ENCODE assay signal across 8 mouse cellular contexts in genomic region chr8:70131166-70131883, GRCm38 (mm10). TPM values are rescaled to one million over a fixed set of nuclear protein-coding genes. Genes with fewer than 3 reads are reported as not detected.
DNase-seq lines count a peak whose midpoint lies in the region; ATAC-seq and TF ChIP-seq lines count a peak whose summit lies in the region.

Gene Nr2c2ap (plus strand): TSS chr8:70131333.

- peak within 1 kb of the TSS; percentile 95 for H3K4me3 ChIP-seq in C2C12 (ENCODE audit: insufficient read depth, poor library complexity, severe bottlenecking)
- H3K4me3 ChIP-seq in bone marrow macrophage, adult 2 months (ENCODE audit: insufficient read depth, low read length) = peak within 1 kb of the TSS; percentile 91
- H3K4me3 ChIP-seq in heart, embryonic 11.5 days (ENCODE audit: low read depth, low read length) = peak within 1 kb of the TSS; percentile 85
- peak within 1 kb of the TSS; percentile 66 for H3K4me3 ChIP-seq in kidney, embryonic 16.5 days (ENCODE audit: low read length)
- peak within 1 kb of the TSS; percentile 77 for H3K4me3 ChIP-seq in liver, embryonic 12.5 days
- H3K4me3 ChIP-seq in stomach, embryonic 15.5 days (replicated peaks) = peak within 1 kb of the TSS; percentile 74

- TF ChIP-seq POLR2A in bone marrow macrophage, adult 2 months (IDR thresholded peaks at IDR 0.05; ENCODE audit: borderline replicate concordance, low read depth, low read length) = peak; percentile 80; the same call in 1 of the 2 replicates

- H3ac ChIP-seq in C2C12 (ENCODE audit: control insufficient read depth, insufficient read length, low read depth) = peak within 1 kb of the TSS; percentile 68

- peaks cover 9% of the 10 kb centered on the region for H3K36me3 ChIP-seq in C2C12 (ENCODE audit: control insufficient read depth, insufficient read depth)
- H3K36me3 ChIP-seq in heart, embryonic 11.5 days (ENCODE audit: control insufficient read depth, insufficient read depth, low read length) = peaks cover 18% of the 10 kb centered on the region
- peaks cover 33% of the 10 kb centered on the region for H3K36me3 ChIP-seq in kidney, embryonic 16.5 days (ENCODE audit: insufficient read depth, low read length)
- peaks cover 42% of the 10 kb centered on the region for H3K36me3 ChIP-seq in liver, embryonic 12.5 days
- peaks cover 24% of the 10 kb centered on the region for H3K36me3 ChIP-seq in stomach, embryonic 15.5 days

- H3K4me1 ChIP-seq in bone marrow macrophage, adult 2 months (ENCODE audit: control insufficient read depth, insufficient read depth, low read length) = peaks cover 19% of the 10 kb centered on the region
- peaks cover 5% of the 10 kb centered on the region; the same call in 1 of the 2 replicates for H3K4me1 ChIP-seq in heart, embryonic 11.5 days (ENCODE audit: control insufficient read depth, insufficient read depth, low read length)
- peaks cover 11% of the 10 kb centered on the region for H3K4me1 ChIP-seq in kidney, embryonic 16.5 days (ENCODE audit: insufficient read depth, low read length)
- H3K4me1 ChIP-seq in liver, embryonic 12.5 days = peaks cover 48% of the 10 kb centered on the region
- H3K4me1 ChIP-seq in stomach, embryonic 15.5 days = peaks cover 13% of the 10 kb centered on the region

- H3K27me3 ChIP-seq in C2C12 (ENCODE audit: control insufficient read depth, insufficient read depth, insufficient read length) = peaks cover under 1% of the 10 kb centered on the region
- H3K27me3 ChIP-seq in heart, embryonic 11.5 days (ENCODE audit: control insufficient read depth, insufficient read depth, low read length) = no peaks in the 10 kb centered on the region
- H3K27me3 ChIP-seq in kidney, embryonic 16.5 days (ENCODE audit: insufficient read depth, low read length) = no peaks in the 10 kb centered on the region
- H3K27me3 ChIP-seq in liver, embryonic 12.5 days (replicated peaks) = no peaks in the 10 kb centered on the region
- no peaks in the 10 kb centered on the region for H3K27me3 ChIP-seq in stomach, embryonic 15.5 days (replicated peaks)

- H3K4me2 ChIP-seq in heart, embryonic 11.5 days = peak within 1 kb of the TSS; percentile 88
- H3K4me2 ChIP-seq in kidney, embryonic 16.5 days (replicated peaks; ENCODE audit: low read depth, low read length) = peak within 1 kb of the TSS; percentile 70
- H3K4me2 ChIP-seq in liver, embryonic 12.5 days = peak within 1 kb of the TSS; percentile 79
- peak within 1 kb of the TSS; percentile 84 for H3K4me2 ChIP-seq in stomach, embryonic 15.5 days

- 1% methylated on average over 37 of the region's 37 CpGs for WGBS in heart, embryonic 11.5 days (ENCODE audit: insufficient replicate concordance)
- WGBS in kidney, embryonic 16.5 days = 3% methylated on average over 37 of the region's 37 CpGs
- under 1% methylated on average over 37 of the region's 37 CpGs for WGBS in liver, embryonic 12.5 days (ENCODE audit: insufficient replicate concordance)
- WGBS in stomach, embryonic 15.5 days = under 1% methylated on average over 37 of the region's 37 CpGs

- TF ChIP-seq CTCF in C2C12 (IDR thresholded peaks at IDR 0.05; ENCODE audit: control insufficient read depth, insufficient read depth, insufficient read length) = no peak
- no peak for TF ChIP-seq CTCF in bone marrow macrophage, adult 2 months (IDR thresholded peaks at IDR 0.05; ENCODE audit: low read depth, low read length)

- peaks cover 5% of the 10 kb centered on the region for H3K79me3 ChIP-seq in C2C12 (ENCODE audit: low read depth)

- peak within 1 kb of the TSS; percentile 66 for H3K27ac ChIP-seq in bone marrow macrophage, adult 2 months (ENCODE audit: insufficient read depth, low read depth, low read length)
- no peak within 1 kb of the TSS; the same call in 1 of the 2 replicates for H3K27ac ChIP-seq in heart, embryonic 11.5 days (ENCODE audit: low read depth, low read length)
- H3K27ac ChIP-seq in kidney, embryonic 16.5 days (ENCODE audit: low read length) = no peak within 1 kb of the TSS
- peak within 1 kb of the TSS; percentile 65 for H3K27ac ChIP-seq in liver, embryonic 12.5 days
- peak within 1 kb of the TSS; percentile 17; the same call in 1 of the 2 replicates for H3K27ac ChIP-seq in stomach, embryonic 15.5 days

- DNase-seq in natural killer cell, adult 2 months (ENCODE audit: low spot score in 2 of 2) = peak; percentile 71 to 84

- peak within 1 kb of the TSS; percentile 85 for H3K9ac ChIP-seq in heart, embryonic 11.5 days (ENCODE audit: low read depth, low read length)
- peak within 1 kb of the TSS; percentile 64 for H3K9ac ChIP-seq in kidney, embryonic 16.5 days (replicated peaks; ENCODE audit: low read length)
- peak within 1 kb of the TSS; percentile 77 for H3K9ac ChIP-seq in liver, embryonic 12.5 days
- H3K9ac ChIP-seq in stomach, embryonic 15.5 days = peak within 1 kb of the TSS; percentile 65

- H3K79me2 ChIP-seq in C2C12 (ENCODE audit: control insufficient read depth, insufficient read depth) = peaks cover 24% of the 10 kb centered on the region

- no peaks in the 10 kb centered on the region for H3K9me3 ChIP-seq in heart, embryonic 11.5 days (replicated peaks; ENCODE audit: control insufficient read depth, low read length)
- H3K9me3 ChIP-seq in kidney, embryonic 16.5 days (ENCODE audit: low read length) = no peaks in the 10 kb centered on the region
- no peaks in the 10 kb centered on the region for H3K9me3 ChIP-seq in liver, embryonic 12.5 days (replicated peaks)
- H3K9me3 ChIP-seq in stomach, embryonic 15.5 days = no peaks in the 10 kb centered on the region

- peak; percentile 85 for ATAC-seq in erythroblast, adult 5-6 weeks (replicated peaks; ENCODE audit: low FRiP score, poor library complexity, severe bottlenecking)
- peak; percentile 78 for ATAC-seq in heart, embryonic 11.5 days (replicated peaks; ENCODE audit: insufficient number of reproducible peaks, low FRiP score, low TSS enrichment)
- ATAC-seq in kidney, embryonic 16.5 days (ENCODE audit: low FRiP score, low TSS enrichment) = peak; percentile 90
- peak; percentile 85 for ATAC-seq in liver, embryonic 12.5 days
- ATAC-seq in stomach, embryonic 15.5 days (ENCODE audit: insufficient read depth, low FRiP score, low read depth) = peak; percentile 83

TF ChIP-seq in C2C12, 6 proteins besides CTCF, POLR2A, EP300 and RAD21:
- no peak for TF ChIP-seq MYOG (IDR thresholded peaks at IDR 0.05; ENCODE audit: control insufficient read depth, extremely low read depth, insufficient read length)
- no peak for TF ChIP-seq MYOD1 (IDR thresholded peaks at IDR 0.05; ENCODE audit: control insufficient read depth, insufficient read length, low read depth)
- no peak for TF ChIP-seq CEBPB (IDR thresholded peaks at IDR 0.05; ENCODE audit: low read depth)
- no peak for TF ChIP-seq MAX (IDR thresholded peaks at IDR 0.05)
- TF ChIP-seq FOSL1 (IDR thresholded peaks at IDR 0.05; ENCODE audit: insufficient read depth, low read length, poor library complexity, severe bottlenecking) = no peak
- TF ChIP-seq USF1 (IDR thresholded peaks at IDR 0.05; ENCODE audit: low read depth) = no peak
TF ChIP-seq in C2C12: peak in this region for 0.

RNA-seq across cellular contexts. Expression of gene Nr2c2ap, which starts in this region (rescaled TPM):
- polyA plus RNA-seq in C2C12 (2012; fragmentation: generic; extraction: Trizol) = 37.3 TPM
- polyA plus RNA-seq in bone marrow macrophage, adult 2 months (2012; ENCODE audit: insufficient read depth, insufficient read length, missing spikeins) = 21.2 and 21.9 TPM in 2 replicates
- 4.8 and 5.4 TPM in 2 replicates for total RNA-seq in erythroblast, adult 5-6 weeks (2015; ENCODE audit: low replicate concordance)
- 1.4 and 1.5 TPM in 2 replicates for total RNA-seq in erythroblast, adult 5-6 weeks (2017; ENCODE audit: low replicate concordance)
- polyA plus RNA-seq in heart, embryonic 11.5 days (2014; fragmentation: Nextera tagmentation; extraction: Ambion mirVana) = 17.0 and 23.4 TPM in 2 replicates
- 32.2 and 35.2 TPM in 2 replicates for polyA plus RNA-seq in kidney, embryonic 16.5 days (2015; fragmentation: Nextera tagmentation; extraction: Ambion mirVana)
- 30.9 and 33.0 TPM in 2 replicates for polyA plus RNA-seq in liver, embryonic 12.5 days (2016; fragmentation: Nextera tagmentation; extraction: Ambion mirVana)
- 38.2 and 39.4 TPM in 2 replicates for polyA plus RNA-seq in stomach, embryonic 15.5 days (2015; fragmentation: Nextera tagmentation; extraction: Ambion mirVana)

Comparison
In these comparisons a context has a peak if more than half of its experiments do, and no peak if none do; other contexts are left out.
1. H3K27ac ChIP-seq: peak in bone marrow macrophage, adult 2 months (single experiment), liver, embryonic 12.5 days (single experiment) and stomach, embryonic 15.5 days (single experiment); none in heart, embryonic 11.5 days (single experiment) and kidney, embryonic 16.5 days (single experiment).
2. Peak in every context shown above with its lines, with median percentiles within 50 percentile points of each other: H3K4me3 ChIP-seq, ATAC-seq, H3K4me2 ChIP-seq and H3K9ac ChIP-seq.